Mouse (Mus musculus): ENCODE measurements around the gene Amer1. TPM values are rescaled to one million over a fixed set of nuclear protein-coding genes. Genes with fewer than 3 reads are reported as not detected.

The Amer1 gene
- polyA plus RNA-seq (2014; fragmentation: Illumina TruSeq; extraction: RNeasy Lipid Tissue Mini Kit (QIAGEN cat#74804); ENCODE audit: low read depth, low replicate concordance): 2.6 TPM

GRCm38 (mm10) chrX:95444776-95445111, at the start of gene Amer1:
Gene Amer1, minus strand, starts transcription at chrX:95444872.

Other genes starting within 250 kb of the Amer1 start
- gene Arhgef9, start 248.0 kb downstream of the Amer1 start, polyA plus RNA-seq (2014; fragmentation: Illumina TruSeq; extraction: RNeasy Lipid Tissue Mini Kit (QIAGEN cat#74804); ENCODE audit: low read depth, low replicate concordance): 13.3 TPM
- gene Asb12, start 113.1 kb upstream of the Amer1 start, polyA plus RNA-seq (2014; fragmentation: Illumina TruSeq; extraction: RNeasy Lipid Tissue Mini Kit (QIAGEN cat#74804); ENCODE audit: low read depth, low replicate concordance): 14.8 TPM
- not detected for gene Pfn5, start 113.2 kb upstream of the Amer1 start, polyA plus RNA-seq (2014; fragmentation: Illumina TruSeq; extraction: RNeasy Lipid Tissue Mini Kit (QIAGEN cat#74804); ENCODE audit: low read depth, low replicate concordance)
- 2.4 TPM for gene Zc4h2, start 213.6 kb upstream of the Amer1 start, polyA plus RNA-seq (2014; fragmentation: Illumina TruSeq; extraction: RNeasy Lipid Tissue Mini Kit (QIAGEN cat#74804); ENCODE audit: low read depth, low replicate concordance)

All from heart, adult 10 weeks (tissue).